Mouse (Mus musculus): ENCODE results near the gene Rnf166.

The Rnf166 gene

GRCm38 (mm10) chr8:122469965-122470364 is 5.9 kb downstream of the Rnf166 start:
- no peak for DNase-seq (ENCODE audit: low spot score)

DNA sequence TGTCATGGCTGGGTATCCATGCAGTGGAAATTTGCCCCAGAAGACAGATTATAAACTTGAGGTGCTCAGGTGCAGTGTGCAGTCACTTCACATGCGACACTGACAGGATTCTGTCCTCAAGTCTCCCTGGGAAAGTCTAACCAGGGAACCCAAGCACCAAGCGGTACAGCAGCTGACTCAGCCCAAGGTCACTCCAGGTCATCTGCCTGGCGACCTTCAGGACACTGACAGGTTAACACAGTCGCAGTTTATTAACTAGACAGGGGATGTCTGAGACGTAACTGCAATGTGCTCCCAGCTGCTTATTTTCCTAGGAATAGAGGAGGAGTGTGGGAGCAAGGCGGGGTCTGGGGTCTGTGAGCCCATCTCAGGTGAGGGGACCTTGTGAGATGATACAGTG is 6.5 kb downstream of the Rnf166 start:
- DNase-seq (ENCODE audit: low spot score): no peak

DNA sequence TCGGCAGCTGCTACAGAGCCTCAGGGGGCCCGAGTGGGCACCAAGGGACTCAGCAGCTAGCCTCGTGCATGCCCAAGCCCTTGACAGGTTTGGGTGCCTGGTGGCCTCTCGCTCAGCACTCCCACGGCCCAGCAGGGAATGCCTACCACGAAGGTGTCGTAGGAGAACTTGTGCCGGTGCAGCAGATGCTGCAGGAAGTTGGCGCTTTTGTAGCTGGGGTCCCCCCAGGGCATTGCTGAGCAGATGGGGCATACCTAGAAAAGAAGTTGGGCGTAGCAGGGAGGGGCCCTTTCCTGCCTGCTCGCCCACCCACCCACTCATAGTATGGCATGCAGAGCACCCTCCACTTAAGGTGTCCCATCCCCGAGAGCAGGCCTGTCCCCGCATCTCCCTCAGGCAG is 8.0 kb downstream of the Rnf166 start:
- no peak for DNase-seq (ENCODE audit: low spot score)

GRCm38 (mm10) chr8:122464985-122465384 is 10.9 kb downstream of the Rnf166 start:
- DNase-seq (ENCODE audit: low spot score): no peak

- no peak for DNase-seq (ENCODE audit: low spot score)
Measured at GRCm38 (mm10) chr8:122463651-122464640, 11.9 kb downstream of the Rnf166 start.

- no peak for DNase-seq (ENCODE audit: low spot score)
Measured at GRCm38 (mm10) chr8:122462510-122462909, 13.4 kb downstream of the Rnf166 start.

GRCm38 (mm10) chr8:122461473-122462148 is 14.3 kb downstream of the Rnf166 start:
- DNase-seq (ENCODE audit: low spot score): no peak

DNA sequence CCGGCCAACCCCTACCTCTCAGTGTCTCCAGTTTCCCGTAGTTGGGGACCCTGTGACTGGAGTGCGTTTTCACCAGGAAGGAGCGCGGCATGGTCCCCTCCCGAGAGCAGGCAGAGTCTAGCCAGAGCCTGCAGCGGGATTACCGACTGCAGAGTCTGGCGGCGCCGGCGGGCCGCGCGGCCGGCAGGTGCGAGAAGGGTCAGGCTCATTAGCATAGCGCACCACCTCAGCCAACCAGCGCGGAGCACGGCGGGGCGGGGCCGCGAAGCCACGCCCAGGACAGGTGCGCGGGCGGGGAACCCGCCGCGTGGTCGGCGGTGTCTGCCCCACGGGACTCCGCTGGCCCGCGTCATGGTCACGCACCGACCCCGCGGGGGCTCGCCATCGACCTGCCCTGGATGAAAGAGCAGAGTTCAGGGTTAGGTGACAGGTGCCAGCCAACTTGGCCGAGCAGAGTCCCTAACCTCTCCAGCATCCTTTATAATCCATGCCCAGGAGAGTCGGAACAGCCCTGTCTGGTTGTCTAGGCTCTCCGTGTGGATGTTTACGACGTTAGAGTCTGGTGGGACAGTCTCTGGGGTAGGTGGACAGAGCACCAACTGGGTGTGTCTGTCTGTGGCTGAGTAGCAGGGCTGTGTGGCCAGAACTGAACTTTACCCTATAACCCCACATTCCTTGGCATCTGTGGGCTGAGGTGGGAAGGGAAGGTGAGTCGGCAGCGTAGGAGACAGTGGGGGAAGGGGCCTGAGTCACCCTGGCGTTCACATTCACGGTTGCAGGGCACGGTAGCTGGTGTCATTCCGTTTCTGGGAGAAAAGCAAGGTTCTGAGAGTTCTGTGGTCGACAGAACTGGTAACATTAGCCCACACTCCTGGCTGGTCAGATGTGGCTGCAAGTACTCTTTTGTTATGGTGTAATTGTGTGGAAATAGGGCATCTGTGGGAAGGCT is 15.1 kb downstream of the Rnf166 start, which contains the start of gene Snai3:
Gene Snai3 (minus strand): TSS at position 210 of the 949 bp plus-strand sequence.
- peak; percentile 32 for DNase-seq (ENCODE audit: low spot score)

- DNase-seq (ENCODE audit: low spot score): no peak
Measured at GRCm38 (mm10) chr8:122459990-122460389, 15.9 kb downstream of the Rnf166 start.

- no peak for DNase-seq (ENCODE audit: low spot score)
Measured at GRCm38 (mm10) chr8:122459218-122459900, 16.5 kb downstream of the Rnf166 start.

GRCm38 (mm10) chr8:122457171-122457570 is 18.7 kb downstream of the Rnf166 start:
- DNase-seq (ENCODE audit: low spot score): no peak

- DNase-seq (ENCODE audit: low spot score): no peak
Measured at GRCm38 (mm10) chr8:122454409-122454808, 21.5 kb downstream of the Rnf166 start.

- no peak for DNase-seq (ENCODE audit: low spot score)
Measured at GRCm38 (mm10) chr8:122452154-122452553, 23.7 kb downstream of the Rnf166 start.

DNA sequence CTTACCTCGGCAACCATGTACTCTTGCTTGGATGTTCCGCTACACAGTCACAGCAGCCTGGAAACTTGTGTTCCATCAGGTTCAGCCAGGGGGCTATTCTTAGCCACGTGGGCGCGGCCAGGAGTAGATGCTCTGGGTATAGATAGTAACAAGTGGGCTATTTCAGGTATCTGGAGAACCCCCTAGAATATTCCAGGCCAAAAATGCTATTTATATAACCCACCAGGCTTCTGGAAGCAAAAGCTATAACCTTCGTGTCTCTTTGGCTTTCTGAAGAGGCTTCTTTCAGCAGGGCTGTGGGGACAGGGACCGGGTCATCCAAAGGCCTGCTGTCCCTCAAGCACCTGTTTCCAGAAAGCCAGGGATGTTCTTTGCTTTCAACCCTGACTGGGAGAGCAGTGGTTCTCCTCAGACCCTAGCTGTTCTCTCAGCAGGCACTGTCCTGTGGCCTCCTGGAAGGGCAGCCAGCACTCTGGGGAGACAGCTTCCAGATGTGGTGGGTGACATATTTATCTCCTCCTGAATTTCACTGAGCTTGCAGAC is 24.6 kb downstream of the Rnf166 start:
- DNase-seq (ENCODE audit: low spot score): no peak

- DNase-seq (ENCODE audit: low spot score): no peak
Measured at GRCm38 (mm10) chr8:122445203-122445602, 30.7 kb downstream of the Rnf166 start.

DNA sequence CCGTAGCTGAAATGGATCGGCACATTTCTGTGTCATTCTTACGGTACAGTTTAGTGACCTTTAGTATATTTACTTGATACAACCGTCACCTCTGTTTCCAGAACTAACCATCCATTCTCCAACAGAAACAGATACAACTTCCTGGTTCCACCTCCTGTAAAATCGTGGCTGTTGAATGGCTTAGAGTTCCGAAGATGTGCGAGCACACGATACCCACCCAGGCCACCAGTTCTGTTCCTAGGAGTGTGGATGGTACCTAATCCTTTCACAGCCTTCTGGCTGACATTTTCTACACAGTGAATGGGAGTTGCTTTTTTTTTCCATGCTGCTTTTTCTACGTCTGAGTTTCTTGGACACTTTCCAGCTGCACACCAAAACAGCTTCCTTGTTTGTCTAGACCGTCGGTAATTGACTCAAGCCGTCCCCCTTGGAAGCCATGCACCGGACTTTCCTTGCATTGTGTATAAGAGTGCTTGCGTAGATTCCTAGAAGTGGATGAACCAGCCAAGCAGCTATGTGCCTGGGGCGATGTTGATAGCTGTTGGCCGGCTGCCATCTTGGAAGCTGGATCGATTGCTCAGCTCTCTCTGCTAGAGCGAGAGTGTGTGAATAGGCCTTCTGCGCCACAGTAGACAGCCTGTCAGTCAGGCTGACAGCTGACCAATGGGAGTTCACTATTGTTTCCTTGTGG is 31.7 kb downstream of the Rnf166 start:
- peak; percentile 54 for DNase-seq (ENCODE audit: low spot score)

DNA sequence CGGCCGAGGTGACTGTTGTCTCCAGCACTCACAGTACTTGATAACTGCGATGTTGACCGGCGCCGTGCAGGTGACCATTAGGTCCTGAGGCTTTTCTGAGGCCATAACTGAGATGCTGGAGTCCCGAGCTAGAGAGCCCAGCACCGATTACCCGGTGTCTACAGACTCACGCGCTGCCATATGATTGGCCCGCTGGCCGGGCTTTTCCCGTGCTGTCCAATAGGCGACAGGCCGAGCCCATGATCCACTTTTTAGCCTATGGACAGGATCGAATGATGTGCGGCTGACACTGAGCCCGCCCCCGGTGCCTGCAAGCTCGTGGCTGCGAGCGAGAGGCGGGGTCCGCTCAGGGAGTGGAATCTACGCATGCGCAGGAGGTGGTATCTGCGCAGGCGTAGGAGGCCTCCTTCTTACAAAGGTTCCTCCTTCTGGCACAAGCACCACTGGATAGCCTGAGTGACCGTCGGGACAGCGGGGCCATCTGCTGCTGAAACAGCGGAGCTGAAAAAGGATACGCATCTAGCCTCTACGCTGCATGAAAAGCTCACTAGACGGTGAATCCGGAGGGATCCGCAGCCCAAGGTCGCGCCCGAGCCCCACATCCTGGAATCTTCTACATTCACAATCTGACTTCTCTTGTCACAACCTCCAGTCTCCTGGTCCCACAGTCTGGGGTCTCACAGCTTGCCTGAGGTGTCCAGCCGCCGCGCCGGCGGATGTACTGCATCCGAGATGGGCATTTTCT is 32.4 kb downstream of the Rnf166 start, which contains the start of gene Mvd:
Gene Mvd (minus strand): TSS at position 161 of the 745 bp plus-strand sequence.
- peak; percentile 99 for DNase-seq (ENCODE audit: low spot score)

DNA sequence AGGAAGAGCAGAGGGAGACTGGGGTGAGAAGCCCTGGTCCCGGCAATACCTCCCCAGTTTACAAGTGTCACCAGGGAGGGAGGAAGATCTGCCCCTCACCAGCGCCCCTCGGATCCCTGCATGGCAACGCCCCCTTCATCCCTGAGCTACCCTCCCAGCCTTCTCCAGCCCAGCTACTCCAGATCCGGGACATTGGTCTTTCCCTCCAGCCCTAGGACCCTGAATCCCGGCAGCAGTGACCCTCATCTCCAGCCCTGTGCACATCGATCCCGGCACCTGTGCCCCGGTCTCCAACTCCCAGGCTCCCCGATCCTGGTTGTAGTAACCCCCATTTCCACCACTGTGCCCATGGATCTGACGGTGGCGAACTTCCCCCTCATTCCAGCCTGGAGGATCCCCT is 33.1 kb downstream of the Rnf166 start:
- peak; percentile 51 for DNase-seq (ENCODE audit: low spot score)

GRCm38 (mm10) chr8:122442356-122442755 is 33.5 kb downstream of the Rnf166 start:
- no peak for DNase-seq (ENCODE audit: low spot score)

Data from embryo, embryonic 10.5 days (tissue).